Mouse (Mus musculus): ENCODE results near the gene Psmb9. TPM values are rescaled to one million over a fixed set of nuclear protein-coding genes. Genes with fewer than 3 reads are reported as not detected.

Gene Psmb9
- polyA plus RNA-seq, 1 experiment from 2014 or later, result 3.8 TPM

- no peak overlapping the region for H3K4me3 ChIP-seq
- no peak overlapping the region for H3K4me2 ChIP-seq
- ATAC-seq (ENCODE audit: insufficient number of reproducible peaks, insufficient read depth, low FRiP score, low TSS enrichment, low read depth), result no peak
- no peak overlapping the region for H3K9ac ChIP-seq
- no peak overlapping the region for H3K27ac ChIP-seq
- H3K27me3 ChIP-seq, result peaks cover 40% of the 10 kb centered on the region
- 0 out of 2 replicates have a peak, but pooled peaks cover 3% of the 10 kb centered on the region for H3K9me3 ChIP-seq
- H3K36me3 ChIP-seq, result no peaks in the 10 kb centered on the region
- H3K4me1 ChIP-seq, result no peaks in the 10 kb centered on the region
- WGBS, result 85% methylated on average over 5 of the region's 5 CpGs
Observed at GRCm38 (mm10) chr17:34217986-34218385, 30.4 kb upstream of the Psmb9 start.

DNA sequence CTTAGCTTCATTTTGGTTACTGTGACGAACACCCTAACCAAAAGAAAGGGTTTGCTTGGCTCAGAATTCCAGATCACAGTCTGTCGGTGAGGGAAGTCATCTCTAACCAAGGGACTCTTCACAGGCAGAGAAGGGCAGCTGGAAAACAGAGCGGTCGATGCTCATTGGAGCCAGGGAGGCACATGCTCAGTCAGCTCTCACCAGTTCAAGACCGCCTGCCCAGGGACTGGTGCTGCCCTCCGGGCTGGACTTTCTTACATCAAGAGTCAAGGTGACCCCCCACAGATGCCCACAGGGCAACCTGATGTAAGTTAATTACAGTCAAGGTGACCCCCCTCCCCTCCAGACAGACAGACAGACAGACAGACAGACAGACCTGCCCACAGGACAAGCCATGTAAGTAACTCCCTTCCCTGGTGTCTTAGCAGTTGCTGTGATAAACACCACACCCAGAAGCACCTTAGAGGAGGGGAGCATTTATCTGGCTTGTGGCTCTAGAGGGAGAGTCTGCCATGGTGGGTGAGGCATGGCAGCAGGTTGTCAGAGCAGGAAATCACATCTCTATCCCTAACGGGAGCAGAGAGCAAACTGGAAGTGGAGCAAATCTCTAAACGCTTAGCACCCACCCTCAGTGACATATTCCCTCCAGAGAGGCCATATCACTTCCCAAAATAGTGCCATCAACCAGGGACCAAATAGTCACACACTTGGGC is 29.8 kb upstream of the Psmb9 start:
- H3K4me1 ChIP-seq, result no peaks in the 10 kb centered on the region
- ATAC-seq (ENCODE audit: insufficient number of reproducible peaks, insufficient read depth, low FRiP score, low TSS enrichment, low read depth), result no peak
- H3K36me3 ChIP-seq, result no peaks in the 10 kb centered on the region
- no peak overlapping the region for H3K4me3 ChIP-seq
- no peak overlapping the region for H3K4me2 ChIP-seq
- H3K9me3 ChIP-seq, result 0 out of 2 replicates have a peak, but pooled peaks cover 3% of the 10 kb centered on the region
- H3K27ac ChIP-seq, result no peak overlapping the region
- peaks cover 47% of the 10 kb centered on the region for H3K27me3 ChIP-seq
- 85% methylated on average over 8 of the region's 8 CpGs for WGBS
- H3K9ac ChIP-seq, result no peak overlapping the region

DNA sequence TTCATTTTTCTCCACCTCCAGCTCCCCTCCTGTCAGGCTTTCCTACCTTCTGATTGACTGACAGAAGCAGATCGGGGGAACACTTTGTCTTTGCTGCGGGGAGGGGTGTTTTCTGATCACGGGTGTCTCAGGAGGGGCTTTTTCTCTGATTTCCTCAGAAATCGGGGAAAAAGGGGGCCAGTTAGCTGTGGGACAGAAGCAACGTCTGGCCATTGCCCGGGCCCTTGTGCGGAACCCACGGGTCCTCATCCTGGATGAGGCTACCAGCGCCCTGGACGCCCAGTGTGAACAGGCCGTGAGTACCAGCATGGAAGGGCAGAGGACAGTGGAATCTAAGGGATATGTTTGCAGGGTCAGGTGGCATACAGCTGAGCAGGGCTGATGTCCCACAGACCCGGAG is 27.6 kb upstream of the Psmb9 start:
- H3K27ac ChIP-seq, result no peak overlapping the region
- no peak for ATAC-seq (ENCODE audit: insufficient number of reproducible peaks, insufficient read depth, low FRiP score, low TSS enrichment, low read depth)
- H3K4me3 ChIP-seq, result no peak overlapping the region
- peaks cover 69% of the 10 kb centered on the region for H3K27me3 ChIP-seq
- no peaks in the 10 kb centered on the region for H3K4me1 ChIP-seq
- no peak overlapping the region for H3K9ac ChIP-seq
- H3K4me2 ChIP-seq, result no peak overlapping the region
- 79% methylated on average over 12 of the region's 12 CpGs for WGBS
- H3K36me3 ChIP-seq, result no peaks in the 10 kb centered on the region
- H3K9me3 ChIP-seq, result 0 out of 2 replicates have a peak, but pooled peaks cover 3% of the 10 kb centered on the region

DNA sequence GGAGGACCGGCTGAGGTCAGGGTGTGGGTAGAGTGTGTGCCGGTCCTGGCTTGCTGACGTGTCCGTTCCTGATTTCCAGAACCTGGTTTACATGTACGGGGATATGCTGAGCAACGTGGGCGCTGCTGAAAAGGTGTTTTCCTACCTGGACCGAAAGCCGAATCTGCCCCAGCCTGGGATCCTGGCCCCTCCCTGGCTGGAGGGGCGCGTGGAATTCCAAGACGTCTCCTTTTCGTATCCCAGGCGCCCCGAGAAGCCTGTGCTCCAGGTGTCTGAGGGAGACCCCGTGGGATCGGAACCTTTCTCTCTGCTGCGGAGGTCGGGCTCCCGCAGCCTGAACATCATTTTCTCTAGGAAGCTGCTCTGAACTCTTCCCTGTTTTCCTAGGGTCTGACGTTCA is 26.4 kb upstream of the Psmb9 start:
- WGBS, result 44% methylated on average over 21 of the region's 21 CpGs
- ATAC-seq (ENCODE audit: insufficient number of reproducible peaks, insufficient read depth, low FRiP score, low TSS enrichment, low read depth), result no peak
- H3K4me3 ChIP-seq, result no peak overlapping the region

DNA sequence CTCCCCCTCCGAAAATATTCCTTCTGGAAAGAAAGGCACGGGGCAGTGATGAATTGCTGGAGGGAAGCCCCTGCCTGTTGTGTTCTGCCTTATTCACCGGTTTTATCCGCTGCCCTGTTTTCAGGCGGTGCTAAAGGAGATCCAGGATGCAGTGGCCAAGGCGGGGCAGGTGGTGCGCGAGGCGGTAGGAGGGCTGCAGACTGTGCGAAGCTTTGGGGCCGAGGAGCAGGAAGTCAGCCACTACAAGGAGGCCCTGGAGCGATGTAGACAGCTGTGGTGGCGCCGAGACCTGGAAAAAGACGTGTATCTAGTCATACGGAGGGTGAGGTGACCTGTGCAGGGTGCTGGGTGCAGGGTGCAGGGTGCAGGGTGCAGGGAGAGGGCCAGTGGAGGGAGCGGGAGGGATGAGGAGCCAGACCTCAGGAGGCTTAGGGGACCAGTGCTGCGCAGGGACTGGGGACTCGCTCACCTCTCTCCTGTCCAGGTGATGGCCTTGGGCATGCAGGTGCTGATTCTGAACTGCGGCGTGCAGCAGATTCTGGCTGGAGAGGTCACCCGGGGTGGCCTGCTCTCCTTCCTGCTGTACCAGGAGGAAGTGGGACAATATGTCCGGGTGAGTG is 24.3 kb upstream of the Psmb9 start:
- no peak overlapping the region for H3K27ac ChIP-seq
- no peak overlapping the region for H3K4me2 ChIP-seq
- ATAC-seq (ENCODE audit: insufficient number of reproducible peaks, insufficient read depth, low FRiP score, low TSS enrichment, low read depth), result no peak
- no peaks in the 10 kb centered on the region for H3K9me3 ChIP-seq
- no peak overlapping the region for H3K9ac ChIP-seq
- 15% methylated on average over 23 of the region's 23 CpGs for WGBS
- 0 out of 2 replicates have a peak overlapping the region, but pooled peaks have one; percentile 7 for H3K4me3 ChIP-seq
- H3K36me3 ChIP-seq, result no peaks in the 10 kb centered on the region
- peaks cover 92% of the 10 kb centered on the region for H3K27me3 ChIP-seq
- H3K4me1 ChIP-seq, result no peaks in the 10 kb centered on the region

More for the DNA sequence above, 26.4 kb upstream of the Psmb9 start:
- H3K9me3 ChIP-seq, result 0 out of 2 replicates have a peak, but pooled peaks cover 3% of the 10 kb centered on the region
- H3K36me3 ChIP-seq, result no peaks in the 10 kb centered on the region
- H3K27ac ChIP-seq, result no peak overlapping the region
- no peaks in the 10 kb centered on the region for H3K4me1 ChIP-seq
- no peak overlapping the region for H3K9ac ChIP-seq
- peaks cover 81% of the 10 kb centered on the region for H3K27me3 ChIP-seq
- H3K4me2 ChIP-seq, result peak overlapping the region; percentile 31

GRCm38 (mm10) chr17:34210599-34210998 is 23.0 kb upstream of the Psmb9 start:
- H3K27ac ChIP-seq, result no peak overlapping the region
- H3K4me1 ChIP-seq, result 0 out of 2 replicates have a peak, but pooled peaks cover under 1% of the 10 kb centered on the region
- no peak overlapping the region for H3K9ac ChIP-seq
- no peaks in the 10 kb centered on the region for H3K36me3 ChIP-seq
- H3K4me3 ChIP-seq, result no peak overlapping the region
- 67% methylated on average over 3 of the region's 3 CpGs for WGBS
- H3K27me3 ChIP-seq, result peaks cover 95% of the 10 kb centered on the region
- H3K4me2 ChIP-seq, result no peak overlapping the region
- H3K9me3 ChIP-seq, result no peaks in the 10 kb centered on the region
- no peak for ATAC-seq (ENCODE audit: insufficient number of reproducible peaks, insufficient read depth, low FRiP score, low TSS enrichment, low read depth)

DNA sequence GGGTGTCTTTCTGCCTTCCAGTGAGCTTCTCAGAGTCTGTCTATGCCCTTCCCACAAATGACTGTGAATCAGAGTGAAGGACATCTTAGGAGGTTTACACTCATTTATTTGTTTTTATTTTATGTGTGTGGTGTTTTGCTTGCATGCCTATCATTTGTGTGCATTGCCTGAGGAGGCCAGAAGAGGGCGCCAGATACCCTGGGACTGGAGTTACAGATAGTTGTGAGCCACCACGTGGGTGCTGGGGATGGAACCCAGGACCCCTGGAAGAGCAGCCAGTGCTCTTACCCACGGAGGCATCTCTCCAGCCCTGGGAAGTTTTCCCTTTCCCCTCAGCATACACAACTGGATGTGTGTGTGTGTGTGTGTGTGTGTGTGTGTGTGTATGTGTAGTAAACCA is 22.1 kb upstream of the Psmb9 start:
- no peaks in the 10 kb centered on the region for H3K9me3 ChIP-seq
- H3K4me3 ChIP-seq, result no peak overlapping the region
- no peak for ATAC-seq (ENCODE audit: insufficient number of reproducible peaks, insufficient read depth, low FRiP score, low TSS enrichment, low read depth)
- WGBS, result 36% methylated on average over 3 of the region's 3 CpGs
- no peak overlapping the region for H3K27ac ChIP-seq
- H3K36me3 ChIP-seq, result no peaks in the 10 kb centered on the region
- no peak overlapping the region for H3K4me2 ChIP-seq
- H3K9ac ChIP-seq, result no peak overlapping the region
- peaks cover 10% of the 10 kb centered on the region for H3K4me1 ChIP-seq
- peaks cover 95% of the 10 kb centered on the region for H3K27me3 ChIP-seq

DNA sequence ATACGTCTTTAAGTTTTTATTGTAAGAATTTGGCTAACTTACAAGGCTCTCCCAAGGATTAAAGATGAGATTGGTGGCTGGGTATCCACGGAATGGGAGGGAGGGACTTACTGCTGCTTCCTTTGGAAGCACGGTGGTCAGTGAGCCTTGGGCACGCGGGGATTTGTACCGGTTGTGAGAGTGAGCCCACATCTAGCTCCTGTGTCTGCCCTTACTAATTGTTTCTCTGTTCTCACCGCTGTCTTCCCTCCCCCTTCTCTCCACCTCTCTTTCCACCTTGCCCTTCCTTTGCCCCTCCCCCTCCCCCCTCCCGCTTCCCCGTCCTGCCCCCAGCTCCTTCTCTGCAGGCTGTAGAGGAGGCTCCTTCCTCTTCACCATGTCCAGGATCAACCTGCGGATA is 20.9 kb upstream of the Psmb9 start:
- H3K4me3 ChIP-seq, result no peak overlapping the region
- no peaks in the 10 kb centered on the region for H3K36me3 ChIP-seq
- H3K27ac ChIP-seq, result no peak overlapping the region
- H3K9me3 ChIP-seq, result no peaks in the 10 kb centered on the region
- no peak for ATAC-seq (ENCODE audit: insufficient number of reproducible peaks, insufficient read depth, low FRiP score, low TSS enrichment, low read depth)
- H3K4me2 ChIP-seq, result no peak overlapping the region
- peaks cover 10% of the 10 kb centered on the region for H3K4me1 ChIP-seq
- H3K27me3 ChIP-seq, result peaks cover 91% of the 10 kb centered on the region
- 24% methylated on average over 10 of the region's 10 CpGs for WGBS
- H3K9ac ChIP-seq, result no peak overlapping the region

- Histone ChIP-seq H3K9me3 (no peaks in the 10 kb centered on the region), H3K4me2 (no peak overlapping the region), H3K4me3 (no peak overlapping the region), H3K27ac (no peak overlapping the region), H3K27me3 (peaks cover 91% of the 10 kb centered on the region), H3K4me1 (peaks cover 10% of the 10 kb centered on the region), H3K36me3 (no peaks in the 10 kb centered on the region), H3K9ac (no peak overlapping the region)
- ATAC-seq (ENCODE audit: insufficient number of reproducible peaks, insufficient read depth, low FRiP score, low TSS enrichment, low read depth), result no peak
- WGBS, result 93% methylated on average over 9 of the region's 9 CpGs
Observed at GRCm38 (mm10) chr17:34207866-34208265, 20.3 kb upstream of the Psmb9 start.

DNA sequence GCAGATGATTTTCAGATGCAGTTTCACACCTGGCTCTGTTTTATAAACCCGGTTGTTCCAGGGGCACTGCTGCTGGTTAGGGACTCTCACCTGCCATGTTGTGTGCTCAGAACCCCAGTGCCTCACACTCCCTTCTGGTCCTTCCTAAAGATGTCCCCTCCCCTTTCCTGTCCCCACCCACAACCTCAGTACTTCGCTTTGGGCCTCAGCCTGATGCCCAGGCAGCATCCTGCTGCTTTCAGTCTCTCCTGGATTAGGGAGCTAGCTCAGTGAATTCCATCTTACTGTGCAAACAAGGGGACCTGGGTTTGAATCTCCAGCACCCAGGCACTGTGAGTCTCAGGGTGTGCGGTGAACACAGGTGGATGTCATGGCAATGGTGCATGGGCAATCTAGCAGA is 19.9 kb upstream of the Psmb9 start:
- Histone ChIP-seq H3K36me3 (no peaks in the 10 kb centered on the region), H3K27me3 (peaks cover 90% of the 10 kb centered on the region), H3K27ac (no peak overlapping the region), H3K9ac (no peak overlapping the region), H3K9me3 (no peaks in the 10 kb centered on the region), H3K4me1 (peaks cover 10% of the 10 kb centered on the region), H3K4me3 (no peak overlapping the region), H3K4me2 (no peak overlapping the region)
- 55% methylated on average over 3 of the region's 3 CpGs for WGBS
- no peak for ATAC-seq (ENCODE audit: insufficient number of reproducible peaks, insufficient read depth, low FRiP score, low TSS enrichment, low read depth)

- H3K4me2 ChIP-seq, result no peak overlapping the region
- 87% methylated on average over 5 of the region's 5 CpGs for WGBS
- no peak overlapping the region for H3K9ac ChIP-seq
- no peak for ATAC-seq (ENCODE audit: insufficient number of reproducible peaks, insufficient read depth, low FRiP score, low TSS enrichment, low read depth)
- no peak overlapping the region for H3K4me3 ChIP-seq
- H3K27me3 ChIP-seq, result peaks cover 85% of the 10 kb centered on the region
- H3K4me1 ChIP-seq, result peaks cover 10% of the 10 kb centered on the region
- no peak overlapping the region for H3K27ac ChIP-seq
- no peaks in the 10 kb centered on the region for H3K9me3 ChIP-seq
- no peaks in the 10 kb centered on the region for H3K36me3 ChIP-seq
Observed at GRCm38 (mm10) chr17:34206731-34207130, 19.2 kb upstream of the Psmb9 start.

GRCm38 (mm10) chr17:34205746-34206176 is 18.2 kb upstream of the Psmb9 start:
- no peak overlapping the region for H3K27ac ChIP-seq
- WGBS, result 13% methylated on average over 9 of the region's 9 CpGs
- peaks cover 10% of the 10 kb centered on the region for H3K4me1 ChIP-seq
- ATAC-seq (ENCODE audit: insufficient number of reproducible peaks, insufficient read depth, low FRiP score, low TSS enrichment, low read depth), result no peak
- H3K9ac ChIP-seq, result no peak overlapping the region
- 0 out of 2 replicates have a peak overlapping the region, but pooled peaks have one; percentile 87 for H3K4me2 ChIP-seq
- peak overlapping the region; percentile 70; the same call in 1 of the 2 replicates for H3K4me3 ChIP-seq
- H3K9me3 ChIP-seq, result no peaks in the 10 kb centered on the region
- peaks cover 84% of the 10 kb centered on the region for H3K27me3 ChIP-seq
- no peaks in the 10 kb centered on the region for H3K36me3 ChIP-seq

Data from embryonic facial prominence, embryonic 13.5 days (tissue).